Mouse (Mus musculus) neural tube, embryonic 12.5 days (tissue): ENCODE data around the gene Babam2. TPM values are rescaled to one million over a fixed set of nuclear protein-coding genes. Genes with fewer than 3 reads are reported as not detected.

Source experiments
- ATAC-seq: fragments of 200-750 bp; cut with Nextera tagmentation; 2 replicates; pipeline ENCODE4 v1.8.0; 2017; ENCODE audit warnings: low read depth, mild to moderate bottlenecking, moderate TSS enrichment, moderate library complexity; ENCODE audit not compliant: low FRiP score
- H3K27ac ChIP-seq: fragments of 300-500 bp; sonication (generic); 2 replicates; pipeline ENCODE4 v1.5.1; 2016
- H3K27me3 ChIP-seq: fragments of 300-500 bp; sonication (generic); replicated peaks from 2 replicates; pipeline ENCODE4 v1.6.1; 2016; ENCODE audit warnings: mild to moderate bottlenecking
- H3K36me3 ChIP-seq: fragments of 300-500 bp; sonication (generic); 2 replicates; pipeline ENCODE4 v1.6.1; 2016; ENCODE audit warnings: mild to moderate bottlenecking
- H3K4me1 ChIP-seq: fragments of 300-500 bp; sonication (generic); 2 replicates; pipeline ENCODE4 v1.6.1; 2016
- H3K4me2 ChIP-seq: fragments of 300-500 bp; sonication (generic); replicated peaks from 2 replicates; pipeline ENCODE4 v1.6.1; 2016; ENCODE audit warnings: mild to moderate bottlenecking
- H3K4me3 ChIP-seq: fragments of 300-500 bp; sonication (generic); 2 replicates; pipeline ENCODE4 v1.5.1; 2016
- H3K9ac ChIP-seq: fragments of 300-500 bp; sonication (generic); 2 replicates; pipeline ENCODE4 v1.6.1; 2016; ENCODE audit warnings: mild to moderate bottlenecking
- H3K9me3 ChIP-seq: fragments of 300-500 bp; sonication (generic); 2 replicates; pipeline ENCODE4 v1.6.1; 2016; ENCODE audit warnings: mild to moderate bottlenecking
- WGBS: fragments of 180-500 bp; shearing (Covaris S2); methylation state at CpG from one replicate; pipeline ENCODE4 v1.1.7; 2016; 5-methylcytosine and 5-hydroxymethylcytosine counted together
- polyA plus RNA-seq: library from polyadenylated mRNA; unstranded; fragments of >200 nt; fragmentation: Nextera tagmentation; extraction: Ambion mirVana; gene quantifications from 2 replicates; pipeline ENCODE4 v1.2.1, GENCODE M21; 2016

Gene Babam2
- polyA plus RNA-seq, 1 experiment from 2014 or later: 36.0 TPM

GRCm38 (mm10) chr5:31761836-31762235 is 64.4 kb downstream of the Babam2 start:
- WGBS: 98% methylated on average over 4 of the region's 4 CpGs
- H3K27ac ChIP-seq: no peak overlapping the region
- H3K9ac ChIP-seq: no peak overlapping the region
- no peak for ATAC-seq
- no peaks in the 10 kb centered on the region for H3K9me3 ChIP-seq
- no peaks in the 10 kb centered on the region for H3K4me1 ChIP-seq
- H3K27me3 ChIP-seq: no peaks in the 10 kb centered on the region
- no peak overlapping the region for H3K4me3 ChIP-seq
- H3K36me3 ChIP-seq: no peaks in the 10 kb centered on the region
- H3K4me2 ChIP-seq: no peak overlapping the region

- Histone ChIP-seq H3K36me3 (no peaks in the 10 kb centered on the region), H3K4me1 (no peaks in the 10 kb centered on the region), H3K27ac (no peak overlapping the region), H3K4me2 (no peak overlapping the region), H3K4me3 (no peak overlapping the region), H3K27me3 (no peaks in the 10 kb centered on the region), H3K9ac (no peak overlapping the region), H3K9me3 (no peaks in the 10 kb centered on the region)
- 97% methylated on average over 1 of the region's 1 CpGs for WGBS
- no peak for ATAC-seq
These were observed 65.3 kb downstream of the Babam2 start for GRCm38 (mm10) chr5:31762773-31763172.

GRCm38 (mm10) chr5:31765824-31766223 is 68.3 kb downstream of the Babam2 start:
- 86% methylated on average over 2 of the region's 2 CpGs for WGBS
- H3K9ac ChIP-seq: no peak overlapping the region
- H3K27ac ChIP-seq: no peak overlapping the region
- no peaks in the 10 kb centered on the region for H3K9me3 ChIP-seq
- no peak overlapping the region for H3K4me3 ChIP-seq
- H3K4me1 ChIP-seq: no peaks in the 10 kb centered on the region
- ATAC-seq: no peak
- no peaks in the 10 kb centered on the region for H3K27me3 ChIP-seq
- no peaks in the 10 kb centered on the region for H3K36me3 ChIP-seq
- H3K4me2 ChIP-seq: no peak overlapping the region

- Histone ChIP-seq H3K9ac (no peak overlapping the region), H3K27ac (no peak overlapping the region), H3K9me3 (no peaks in the 10 kb centered on the region), H3K4me3 (no peak overlapping the region), H3K27me3 (no peaks in the 10 kb centered on the region), H3K4me2 (no peak overlapping the region), H3K4me1 (no peaks in the 10 kb centered on the region), H3K36me3 (no peaks in the 10 kb centered on the region)
- WGBS: 51% methylated on average over 4 of the region's 4 CpGs
- ATAC-seq: no peak
These were observed 69.5 kb downstream of the Babam2 start for GRCm38 (mm10) chr5:31766841-31767542.

- no peaks in the 10 kb centered on the region for H3K36me3 ChIP-seq
- no peak for ATAC-seq
These were observed 74.0 kb downstream of the Babam2 start for GRCm38 (mm10) chr5:31771486-31771885.

GRCm38 (mm10) chr5:31771921-31772320 is 74.4 kb downstream of the Babam2 start:
- H3K27me3 ChIP-seq: no peaks in the 10 kb centered on the region
- no peak overlapping the region for H3K9ac ChIP-seq
- H3K27ac ChIP-seq: no peak overlapping the region
- no peaks in the 10 kb centered on the region for H3K4me1 ChIP-seq
- WGBS: 92% methylated on average over 4 of the region's 4 CpGs
- H3K4me3 ChIP-seq: no peak overlapping the region
- H3K36me3 ChIP-seq: no peaks in the 10 kb centered on the region
- ATAC-seq: no peak
- no peak overlapping the region for H3K4me2 ChIP-seq
- 0 out of 2 replicates have a peak, but pooled peaks cover 3% of the 10 kb centered on the region for H3K9me3 ChIP-seq

More at GRCm38 (mm10) chr5:31771486-31771885, 74.0 kb downstream of the Babam2 start:
- H3K27me3 ChIP-seq: no peaks in the 10 kb centered on the region
- no peak overlapping the region for H3K27ac ChIP-seq
- WGBS: 94% methylated on average over 5 of the region's 5 CpGs
- H3K9me3 ChIP-seq: 0 out of 2 replicates have a peak, but pooled peaks cover 3% of the 10 kb centered on the region
- H3K4me1 ChIP-seq: no peaks in the 10 kb centered on the region
- no peak overlapping the region for H3K4me3 ChIP-seq
- no peak overlapping the region for H3K9ac ChIP-seq
- H3K4me2 ChIP-seq: no peak overlapping the region

- 92% methylated on average over 6 of the region's 6 CpGs for WGBS
- Histone ChIP-seq H3K4me1 (no peaks in the 10 kb centered on the region), H3K9me3 (0 out of 2 replicates have a peak, but pooled peaks cover 3% of the 10 kb centered on the region), H3K4me3 (no peak overlapping the region), H3K9ac (no peak overlapping the region), H3K27ac (no peak overlapping the region), H3K27me3 (no peaks in the 10 kb centered on the region), H3K36me3 (no peaks in the 10 kb centered on the region), H3K4me2 (no peak overlapping the region)
- ATAC-seq: no peak
These were observed 77.5 kb downstream of the Babam2 start for GRCm38 (mm10) chr5:31774976-31775375.

- Histone ChIP-seq H3K4me1 (no peaks in the 10 kb centered on the region), H3K27me3 (no peaks in the 10 kb centered on the region), H3K9me3 (no peaks in the 10 kb centered on the region), H3K27ac (no peak overlapping the region), H3K36me3 (no peaks in the 10 kb centered on the region), H3K4me2 (no peak overlapping the region), H3K4me3 (no peak overlapping the region), H3K9ac (no peak overlapping the region)
- ATAC-seq: no peak
- 84% methylated on average over 5 of the region's 5 CpGs for WGBS
These were observed 84.1 kb downstream of the Babam2 start for GRCm38 (mm10) chr5:31781624-31782023.

GRCm38 (mm10) chr5:31787201-31787600 is 89.7 kb downstream of the Babam2 start:
- no peaks in the 10 kb centered on the region for H3K36me3 ChIP-seq
- no peak overlapping the region for H3K27ac ChIP-seq
- no peaks in the 10 kb centered on the region for H3K27me3 ChIP-seq
- no peaks in the 10 kb centered on the region for H3K4me1 ChIP-seq
- no peak for ATAC-seq
- H3K4me3 ChIP-seq: no peak overlapping the region
- no peaks in the 10 kb centered on the region for H3K9me3 ChIP-seq
- WGBS: 86% methylated on average over 3 of the region's 3 CpGs
- H3K9ac ChIP-seq: no peak overlapping the region
- H3K4me2 ChIP-seq: no peak overlapping the region

GRCm38 (mm10) chr5:31787622-31788021 is 90.1 kb downstream of the Babam2 start:
- Histone ChIP-seq H3K4me2 (no peak overlapping the region), H3K27ac (no peak overlapping the region), H3K36me3 (no peaks in the 10 kb centered on the region), H3K9me3 (no peaks in the 10 kb centered on the region), H3K4me3 (no peak overlapping the region), H3K27me3 (no peaks in the 10 kb centered on the region), H3K4me1 (no peaks in the 10 kb centered on the region), H3K9ac (no peak overlapping the region)
- 87% methylated on average over 3 of the region's 3 CpGs for WGBS
- ATAC-seq: no peak

GRCm38 (mm10) chr5:31792338-31792737 is 94.9 kb downstream of the Babam2 start:
- Histone ChIP-seq H3K27me3 (no peaks in the 10 kb centered on the region), H3K4me1 (no peaks in the 10 kb centered on the region), H3K27ac (no peak overlapping the region), H3K4me3 (no peak overlapping the region), H3K4me2 (no peak overlapping the region), H3K9me3 (no peaks in the 10 kb centered on the region), H3K9ac (no peak overlapping the region), H3K36me3 (no peaks in the 10 kb centered on the region)
- no peak for ATAC-seq
- 90% methylated on average over 6 of the region's 6 CpGs for WGBS

- Histone ChIP-seq H3K9me3 (no peaks in the 10 kb centered on the region), H3K36me3 (no peaks in the 10 kb centered on the region), H3K4me3 (no peak overlapping the region), H3K27me3 (no peaks in the 10 kb centered on the region), H3K4me1 (no peaks in the 10 kb centered on the region), H3K9ac (no peak overlapping the region), H3K27ac (no peak overlapping the region), H3K4me2 (no peak overlapping the region)
- WGBS: 88% methylated on average over 8 of the region's 8 CpGs
- ATAC-seq: no peak
These were observed 95.4 kb downstream of the Babam2 start for GRCm38 (mm10) chr5:31792863-31793262.

GRCm38 (mm10) chr5:31795414-31795813 is 97.9 kb downstream of the Babam2 start:
- H3K4me3 ChIP-seq: no peak overlapping the region
- H3K27ac ChIP-seq: no peak overlapping the region
- H3K27me3 ChIP-seq: no peaks in the 10 kb centered on the region
- no peak for ATAC-seq
- no peaks in the 10 kb centered on the region for H3K9me3 ChIP-seq
- H3K36me3 ChIP-seq: no peaks in the 10 kb centered on the region
- no peaks in the 10 kb centered on the region for H3K4me1 ChIP-seq
- 86% methylated on average over 3 of the region's 3 CpGs for WGBS
- H3K4me2 ChIP-seq: no peak overlapping the region
- H3K9ac ChIP-seq: no peak overlapping the region
